Mouse (Mus musculus) forebrain, embryonic 13.5 days (tissue): ENCODE results near the gene Prlr. TPM values are rescaled to one million over a fixed set of nuclear protein-coding genes. Genes with fewer than 3 reads are reported as not detected.

Source experiments
- ATAC-seq: fragments of 200-750 bp; cut with Nextera tagmentation; 2 replicates; pipeline ENCODE4 v1.8.0; 2017
- H3K27ac ChIP-seq: fragments of 300-500 bp; sonication (generic); 2 replicates; pipeline ENCODE4 v1.5.1; 2015; ENCODE audit warnings: inconsistent platforms, mild to moderate bottlenecking, moderate library complexity
- H3K27me3 ChIP-seq: fragments of 300-500 bp; sonication (generic); 2 replicates; pipeline ENCODE4 v1.6.1; 2015; ENCODE audit warnings: mild to moderate bottlenecking, inconsistent platforms
- H3K36me3 ChIP-seq: fragments of 300-500 bp; sonication (generic); 2 replicates; pipeline ENCODE4 v1.6.1; 2015; ENCODE audit warnings: mild to moderate bottlenecking, inconsistent platforms; ENCODE audit not compliant: poor library complexity, severe bottlenecking
- H3K4me1 ChIP-seq: fragments of 300-500 bp; sonication (generic); 2 replicates; pipeline ENCODE4 v1.6.1; 2015; ENCODE audit warnings: inconsistent platforms
- H3K4me2 ChIP-seq: fragments of 300-500 bp; sonication (generic); 2 replicates; pipeline ENCODE4 v1.6.1; 2015; ENCODE audit warnings: inconsistent platforms, mild to moderate bottlenecking, moderate library complexity
- H3K4me3 ChIP-seq: fragments of 300-500 bp; sonication (generic); 2 replicates; pipeline ENCODE4 v1.5.1; 2015; ENCODE audit warnings: mild to moderate bottlenecking, inconsistent platforms
- H3K9ac ChIP-seq: fragments of 300-500 bp; sonication (generic); 2 replicates; pipeline ENCODE4 v1.6.1; 2015; ENCODE audit warnings: mild to moderate bottlenecking, inconsistent platforms
- H3K9me3 ChIP-seq: fragments of 300-500 bp; sonication (generic); replicated peaks from 2 replicates; pipeline ENCODE4 v1.6.1; 2016; ENCODE audit warnings: inconsistent platforms
- WGBS: fragments of 180-500 bp; shearing (Covaris S2); methylation state at CpG from one replicate; pipeline ENCODE4 v1.1.7; 2015; 5-methylcytosine and 5-hydroxymethylcytosine counted together
- polyA plus RNA-seq: library from polyadenylated mRNA; unstranded; fragments of >200 nt; fragmentation: Nextera tagmentation; extraction: Ambion mirVana; gene quantifications from 2 replicates; pipeline ENCODE4 v1.2.1, GENCODE M21; 2015

Prlr gene
- polyA plus RNA-seq, 1 experiment from 2014 or later: 0.32 TPM

DNA sequence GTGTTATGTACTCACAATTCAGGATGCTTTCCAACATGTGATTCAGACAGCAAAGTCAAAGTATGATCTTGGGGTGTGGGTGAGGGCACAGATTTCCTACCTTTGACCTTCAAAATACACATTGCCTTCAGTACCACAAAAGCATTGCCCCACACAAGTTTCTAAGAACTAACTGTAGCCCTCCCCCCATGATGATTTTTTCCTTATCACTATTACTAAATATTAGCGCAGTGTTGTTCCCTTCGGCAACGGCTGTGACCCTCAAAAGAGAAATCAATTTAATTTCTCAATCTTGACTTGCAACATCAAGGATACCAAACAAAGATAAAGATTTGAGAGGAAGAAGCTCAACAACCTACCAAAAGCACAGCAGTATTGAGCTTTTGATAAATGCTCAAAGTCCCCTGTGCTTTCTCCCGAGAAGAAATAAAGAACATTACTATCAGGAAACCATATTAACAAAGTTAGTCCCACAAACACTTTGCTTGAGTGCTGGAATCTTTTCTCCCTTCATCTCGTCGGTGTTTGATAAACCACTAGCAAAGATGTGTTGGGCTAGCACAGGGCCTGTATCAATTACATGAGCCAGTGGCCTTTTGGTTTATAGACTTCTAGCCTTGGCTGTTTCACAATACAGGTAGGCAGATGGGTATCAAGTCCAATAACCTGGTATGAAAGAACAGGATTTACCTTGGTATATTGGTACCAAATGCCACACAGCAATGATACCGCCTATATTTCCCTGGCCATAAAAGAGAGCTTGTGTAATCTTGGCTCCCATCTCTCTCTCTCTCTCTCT, 25.7 kb downstream of the Prlr start:
- H3K27ac ChIP-seq: no peak overlapping the region
- ATAC-seq: no peak
- no peaks in the 10 kb centered on the region for H3K4me1 ChIP-seq
- no peaks in the 10 kb centered on the region for H3K9me3 ChIP-seq
- H3K4me2 ChIP-seq: no peak overlapping the region
- H3K36me3 ChIP-seq: no peaks in the 10 kb centered on the region
- 92% methylated on average over 7 of the region's 7 CpGs for WGBS
- H3K9ac ChIP-seq: no peak overlapping the region
- H3K27me3 ChIP-seq: no peaks in the 10 kb centered on the region
- H3K4me3 ChIP-seq: no peak overlapping the region

DNA sequence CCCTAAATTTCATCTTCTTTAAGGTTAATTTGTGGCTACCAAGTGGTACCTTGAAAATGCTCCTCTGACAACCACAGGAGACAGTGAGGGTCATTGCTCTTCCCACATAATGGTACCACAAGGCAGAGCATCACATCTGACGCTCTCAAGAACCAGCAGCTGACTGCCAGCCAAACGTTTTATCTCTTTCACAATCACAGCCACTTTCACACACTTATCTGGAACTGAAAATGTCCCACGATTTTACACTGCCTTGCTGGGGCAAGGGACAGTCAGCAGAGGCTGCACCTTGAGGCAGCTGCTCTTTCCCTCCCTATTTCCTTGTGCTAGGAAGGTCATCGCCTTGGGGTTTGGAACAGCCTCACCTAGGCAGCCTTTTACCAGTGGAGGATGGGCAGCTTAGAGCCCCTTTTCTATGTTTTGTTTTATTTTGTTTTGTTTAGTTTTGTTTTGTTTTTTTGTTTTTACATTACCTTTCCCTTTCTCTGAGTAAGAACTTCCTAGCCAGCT, 33.3 kb downstream of the Prlr start:
- Histone ChIP-seq H3K4me3 (no peak overlapping the region), H3K4me2 (no peak overlapping the region), H3K27me3 (no peaks in the 10 kb centered on the region), H3K36me3 (no peaks in the 10 kb centered on the region), H3K9ac (no peak overlapping the region), H3K9me3 (no peaks in the 10 kb centered on the region), H3K27ac (no peak overlapping the region), H3K4me1 (no peaks in the 10 kb centered on the region)
- ATAC-seq: no peak
- WGBS: 75% methylated on average over 4 of the region's 4 CpGs

DNA sequence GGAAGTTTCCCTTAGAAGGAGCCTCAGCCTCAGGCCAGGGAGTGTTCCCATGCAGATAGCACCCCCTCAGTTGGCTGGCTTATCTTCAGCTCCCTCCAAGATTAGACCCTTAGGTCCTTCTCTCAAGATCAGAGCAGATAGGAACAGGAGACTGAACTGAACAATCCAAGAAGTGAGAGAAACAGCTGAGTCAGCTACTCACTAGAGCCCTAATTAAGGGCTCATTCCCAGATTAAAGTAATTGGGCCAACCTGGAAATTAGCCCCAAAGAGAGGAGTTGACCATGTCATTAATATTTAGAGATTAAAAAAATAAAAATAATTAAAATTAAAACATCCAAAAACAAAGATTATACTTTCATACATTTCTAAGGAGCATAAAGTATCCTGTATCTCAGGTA, 35.0 kb downstream of the Prlr start:
- no peaks in the 10 kb centered on the region for H3K4me1 ChIP-seq
- H3K4me3 ChIP-seq: no peak overlapping the region
- H3K36me3 ChIP-seq: no peaks in the 10 kb centered on the region
- no peaks in the 10 kb centered on the region for H3K27me3 ChIP-seq
- no peak for ATAC-seq
- H3K27ac ChIP-seq: no peak overlapping the region
- no peak overlapping the region for H3K4me2 ChIP-seq
- H3K9me3 ChIP-seq: no peaks in the 10 kb centered on the region
- H3K9ac ChIP-seq: no peak overlapping the region

- Histone ChIP-seq H3K27me3 (no peaks in the 10 kb centered on the region), H3K4me3 (no peak overlapping the region), H3K27ac (no peak overlapping the region), H3K36me3 (no peaks in the 10 kb centered on the region), H3K4me2 (no peak overlapping the region), H3K4me1 (no peaks in the 10 kb centered on the region), H3K9me3 (no peaks in the 10 kb centered on the region), H3K9ac (no peak overlapping the region)
- WGBS: 82% methylated on average over 6 of the region's 6 CpGs
- ATAC-seq: no peak
Measured at GRCm38 (mm10) chr15:10213213-10213612, 36.2 kb downstream of the Prlr start.

DNA sequence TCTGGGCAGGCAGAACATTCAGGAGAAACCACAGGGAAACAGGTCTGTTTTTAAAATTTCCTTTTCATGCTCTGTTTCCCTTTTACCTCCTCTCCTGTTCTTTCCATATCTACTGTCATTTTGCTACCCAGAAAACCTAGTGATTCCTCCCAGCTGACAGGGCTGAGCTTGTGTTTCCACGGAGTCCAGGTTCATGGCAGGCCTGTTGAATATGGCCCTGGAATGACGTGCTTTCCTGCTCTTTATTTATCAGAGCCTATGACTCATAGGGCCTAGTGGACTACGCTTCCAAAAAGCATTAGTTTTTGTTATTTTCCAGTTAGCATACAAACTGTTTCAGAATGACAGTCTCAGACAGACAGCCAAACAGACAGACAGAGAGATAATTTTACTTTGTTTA, 36.7 kb downstream of the Prlr start:
- Histone ChIP-seq H3K9me3 (no peaks in the 10 kb centered on the region), H3K4me2 (no peak overlapping the region), H3K4me1 (no peaks in the 10 kb centered on the region), H3K27ac (no peak overlapping the region), H3K4me3 (no peak overlapping the region), H3K27me3 (no peaks in the 10 kb centered on the region), H3K9ac (no peak overlapping the region), H3K36me3 (no peaks in the 10 kb centered on the region)
- WGBS: 86% methylated on average over 3 of the region's 3 CpGs
- ATAC-seq: no peak

- H3K27me3 ChIP-seq: no peaks in the 10 kb centered on the region
- H3K9ac ChIP-seq: no peak overlapping the region
- H3K4me2 ChIP-seq: no peak overlapping the region
- no peaks in the 10 kb centered on the region for H3K4me1 ChIP-seq
- no peaks in the 10 kb centered on the region for H3K36me3 ChIP-seq
- H3K27ac ChIP-seq: no peak overlapping the region
- H3K9me3 ChIP-seq: no peaks in the 10 kb centered on the region
- no peak for ATAC-seq
- 85% methylated on average over 8 of the region's 8 CpGs for WGBS
- H3K4me3 ChIP-seq: no peak overlapping the region
Measured at GRCm38 (mm10) chr15:10215719-10216118, 38.7 kb downstream of the Prlr start.

DNA sequence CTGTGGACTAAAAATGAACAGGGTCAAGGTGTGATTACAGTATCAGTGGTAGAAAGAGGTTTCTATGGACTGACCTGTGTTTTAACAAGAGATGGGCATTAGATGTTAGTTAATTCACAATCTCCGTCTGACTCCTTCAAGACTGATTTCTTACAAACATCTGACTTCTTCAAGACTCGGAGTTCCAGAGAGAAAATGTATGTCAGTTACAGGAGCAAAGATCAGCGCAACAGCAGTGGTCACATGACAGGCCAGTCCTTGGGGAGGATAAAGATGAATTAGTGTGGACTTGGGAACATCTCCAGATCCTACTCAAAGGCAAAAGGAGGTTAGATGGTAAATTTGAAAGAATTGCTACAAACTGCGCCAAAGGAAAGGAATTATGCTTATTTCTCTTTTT, 39.2 kb downstream of the Prlr start:
- Histone ChIP-seq H3K9me3 (no peaks in the 10 kb centered on the region), H3K9ac (no peak overlapping the region), H3K27me3 (no peaks in the 10 kb centered on the region), H3K27ac (no peak overlapping the region), H3K4me1 (no peaks in the 10 kb centered on the region), H3K4me3 (no peak overlapping the region), H3K36me3 (no peaks in the 10 kb centered on the region), H3K4me2 (no peak overlapping the region)
- no peak for ATAC-seq
- whole genome bisulfite sequencing: 91% methylated on average over 4 of the region's 4 CpGs

- Histone ChIP-seq H3K27me3 (no peaks in the 10 kb centered on the region), H3K9me3 (no peaks in the 10 kb centered on the region), H3K4me2 (no peak overlapping the region), H3K27ac (no peak overlapping the region), H3K9ac (no peak overlapping the region), H3K36me3 (no peaks in the 10 kb centered on the region), H3K4me1 (no peaks in the 10 kb centered on the region), H3K4me3 (no peak overlapping the region)
- ATAC-seq: no peak
- WGBS: 83% methylated on average over 4 of the region's 4 CpGs
Measured at GRCm38 (mm10) chr15:10223614-10224155, 46.6 kb downstream of the Prlr start.

DNA sequence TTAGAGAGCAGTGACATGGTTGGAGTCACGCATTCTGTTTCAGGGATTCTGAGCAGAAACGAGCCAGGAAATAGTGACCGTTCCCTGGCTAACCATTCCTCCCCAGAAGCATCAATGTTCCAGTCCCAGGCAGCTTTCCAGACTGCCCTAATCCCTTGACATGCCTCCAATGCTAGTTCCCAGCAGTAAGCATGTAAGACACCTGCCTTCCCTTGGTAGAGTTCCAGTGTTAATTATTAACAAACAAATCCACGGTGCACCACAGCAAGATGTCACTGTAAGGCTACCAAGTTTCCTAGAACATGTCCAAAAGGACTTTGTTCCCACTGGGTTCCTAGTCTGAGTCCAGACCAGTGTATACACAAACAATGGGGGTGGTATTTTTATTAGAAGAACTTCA, 48.7 kb downstream of the Prlr start:
- ATAC-seq: no peak
- Histone ChIP-seq H3K9me3 (no peaks in the 10 kb centered on the region), H3K9ac (no peak overlapping the region), H3K4me2 (no peak overlapping the region), H3K4me1 (no peaks in the 10 kb centered on the region), H3K4me3 (no peak overlapping the region), H3K27me3 (no peaks in the 10 kb centered on the region), H3K27ac (no peak overlapping the region), H3K36me3 (no peaks in the 10 kb centered on the region)
- 89% methylated on average over 4 of the region's 4 CpGs for WGBS

DNA sequence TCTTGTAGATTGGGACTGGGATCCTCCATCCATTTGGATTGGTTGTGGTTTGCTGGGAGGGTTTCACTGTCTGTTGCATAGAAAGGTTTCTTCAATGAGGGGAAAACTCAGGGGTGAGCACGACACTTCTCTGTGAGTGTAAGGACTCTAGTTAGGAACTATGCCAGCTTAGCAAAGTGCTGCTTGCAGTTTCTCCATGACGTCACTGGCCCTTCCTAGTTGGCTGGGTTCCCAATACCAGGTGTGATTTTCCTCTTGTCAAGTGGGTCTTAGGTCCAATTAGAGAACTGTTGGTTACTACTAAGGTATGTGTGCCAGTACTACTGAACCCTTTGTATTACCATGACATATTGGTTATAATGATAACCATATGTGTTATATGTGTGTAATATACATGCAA, 51.6 kb downstream of the Prlr start:
- no peak overlapping the region for H3K9ac ChIP-seq
- H3K4me1 ChIP-seq: no peaks in the 10 kb centered on the region
- no peak for ATAC-seq
- H3K27ac ChIP-seq: no peak overlapping the region
- no peak overlapping the region for H3K4me3 ChIP-seq
- no peaks in the 10 kb centered on the region for H3K27me3 ChIP-seq
- H3K9me3 ChIP-seq: no peaks in the 10 kb centered on the region
- 89% methylated on average over 2 of the region's 2 CpGs for WGBS
- no peak overlapping the region for H3K4me2 ChIP-seq
- no peaks in the 10 kb centered on the region for H3K36me3 ChIP-seq

DNA sequence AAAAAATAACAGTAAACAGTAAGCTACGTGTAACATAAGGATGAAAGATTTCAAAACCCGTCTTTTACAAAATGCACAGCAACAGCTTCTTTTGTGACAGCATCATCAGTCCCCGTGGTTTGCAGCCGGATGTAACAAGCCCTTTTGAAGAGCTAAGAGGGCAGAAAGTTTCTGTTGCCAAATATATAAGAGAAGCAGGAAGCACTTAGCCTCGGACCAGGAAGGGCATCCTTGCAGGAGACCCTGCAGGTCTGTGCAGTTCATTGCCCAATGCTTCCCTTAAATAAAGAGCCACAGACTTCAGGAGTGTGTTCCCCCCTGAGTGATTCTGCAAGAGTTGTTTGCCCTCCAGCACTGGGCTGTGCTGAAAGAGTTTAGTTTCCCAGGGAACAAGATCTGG, 58.9 kb downstream of the Prlr start:
- no peaks in the 10 kb centered on the region for H3K9me3 ChIP-seq
- H3K9ac ChIP-seq: no peak overlapping the region
- ATAC-seq: no peak
- no peak overlapping the region for H3K4me2 ChIP-seq
- no peak overlapping the region for H3K27ac ChIP-seq
- H3K4me1 ChIP-seq: no peaks in the 10 kb centered on the region
- WGBS: 80% methylated on average over 5 of the region's 5 CpGs
- no peaks in the 10 kb centered on the region for H3K36me3 ChIP-seq
- no peaks in the 10 kb centered on the region for H3K27me3 ChIP-seq
- H3K4me3 ChIP-seq: no peak overlapping the region

GRCm38 (mm10) chr15:10236812-10237211, 59.8 kb downstream of the Prlr start:
- H3K4me3 ChIP-seq: no peak overlapping the region
- no peaks in the 10 kb centered on the region for H3K27me3 ChIP-seq
- ATAC-seq: no peak
- H3K9me3 ChIP-seq: no peaks in the 10 kb centered on the region
- no peak overlapping the region for H3K4me2 ChIP-seq
- no peaks in the 10 kb centered on the region for H3K36me3 ChIP-seq
- no peaks in the 10 kb centered on the region for H3K4me1 ChIP-seq
- H3K27ac ChIP-seq: no peak overlapping the region
- 89% methylated on average over 3 of the region's 3 CpGs for WGBS
- no peak overlapping the region for H3K9ac ChIP-seq

DNA sequence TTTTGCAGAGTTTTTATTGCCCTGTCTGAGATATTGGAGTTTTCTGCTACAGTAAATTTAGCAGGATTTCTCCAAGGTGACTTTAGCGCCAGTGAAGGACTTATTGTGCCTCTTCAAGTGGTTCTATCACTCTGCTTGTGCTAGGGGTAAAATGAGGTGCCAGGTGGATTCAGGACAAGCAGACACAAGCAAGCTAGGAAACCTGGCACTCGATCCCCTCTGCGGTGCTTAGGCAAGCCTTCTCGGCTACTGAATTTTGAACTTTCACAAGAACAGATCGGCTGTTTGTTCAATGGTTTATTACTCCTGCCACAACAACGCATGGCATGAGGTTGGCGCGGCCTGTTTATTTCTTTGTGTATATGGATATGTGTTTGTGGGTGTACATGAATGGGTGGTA, 61.4 kb downstream of the Prlr start:
- H3K4me2 ChIP-seq: no peak overlapping the region
- H3K4me1 ChIP-seq: no peaks in the 10 kb centered on the region
- no peak overlapping the region for H3K27ac ChIP-seq
- 95% methylated on average over 8 of the region's 8 CpGs for WGBS
- H3K27me3 ChIP-seq: no peaks in the 10 kb centered on the region
- no peaks in the 10 kb centered on the region for H3K9me3 ChIP-seq
- no peaks in the 10 kb centered on the region for H3K36me3 ChIP-seq
- no peak overlapping the region for H3K4me3 ChIP-seq
- no peak overlapping the region for H3K9ac ChIP-seq
- ATAC-seq: no peak
